Mouse (Mus musculus) bone marrow, adult 2 months (tissue): ENCODE data around the gene Sgip1.

Experiments
- CTCF ChIP-seq: fragments of 200-500 bp; IDR thresholded peaks from 2 replicates; pipeline ENCODE4 v1.5.1; 2011; ENCODE audit warnings: low read length, control low read depth; ENCODE audit not compliant: control insufficient read depth, insufficient read depth
- POLR2A ChIP-seq: fragments of 200-500 bp; IDR thresholded peaks from 2 replicates; pipeline ENCODE4 v1.6.1; 2011; ENCODE audit warnings: low read depth, mild to moderate bottlenecking, control low read depth, low read length, borderline replicate concordance; ENCODE audit not compliant: control insufficient read depth

GRCm38 (mm10) chr4:102801936-102802335 is 60.8 kb downstream of the Sgip1 start:
- no peak for TF ChIP-seq CTCF
- no peak for TF ChIP-seq POLR2A
